ENCODE assay signal across 8 mouse cellular contexts in genomic region chr5:108029968-108030367, GRCm38 (mm10). TPM values are rescaled to one million over a fixed set of nuclear protein-coding genes. Genes with fewer than 3 reads are reported as not detected.
DNase-seq lines count a peak whose midpoint lies in the region; ATAC-seq and TF ChIP-seq lines count a peak whose summit lies in the region.

No protein-coding gene starts in this region.

- no peaks in the 10 kb centered on the region for H3K9me3 ChIP-seq in hindbrain, postnatal 0 days (ENCODE audit: low read length)
- H3K9me3 ChIP-seq in hindbrain, embryonic 13.5 days: no peaks in the 10 kb centered on the region
- H3K9me3 ChIP-seq in midbrain, embryonic 11.5 days (ENCODE audit: control insufficient read depth, low read length): no peaks in the 10 kb centered on the region
- no peaks in the 10 kb centered on the region for H3K9me3 ChIP-seq in hindbrain, embryonic 10.5 days

- no peak overlapping the region for H3K9ac ChIP-seq in hindbrain, postnatal 0 days (replicated peaks; ENCODE audit: low read length)
- no peak overlapping the region for H3K9ac ChIP-seq in hindbrain, embryonic 13.5 days
- H3K9ac ChIP-seq in midbrain, embryonic 11.5 days (ENCODE audit: low read length): no peak overlapping the region

- H3K4me1 ChIP-seq in hindbrain, postnatal 0 days (ENCODE audit: insufficient read depth, low read length): no peaks in the 10 kb centered on the region
- H3K4me1 ChIP-seq in hindbrain, embryonic 13.5 days (replicated peaks): no peaks in the 10 kb centered on the region
- no peaks in the 10 kb centered on the region for H3K4me1 ChIP-seq in midbrain, embryonic 11.5 days (ENCODE audit: control insufficient read depth, insufficient read depth, low read length)
- H3K4me1 ChIP-seq in hindbrain, embryonic 10.5 days (replicated peaks): no peaks in the 10 kb centered on the region

- H3K36me3 ChIP-seq in hindbrain, postnatal 0 days (ENCODE audit: insufficient read depth, low read length): no peaks in the 10 kb centered on the region
- no peaks in the 10 kb centered on the region for H3K36me3 ChIP-seq in hindbrain, embryonic 13.5 days
- H3K36me3 ChIP-seq in midbrain, embryonic 11.5 days (ENCODE audit: control insufficient read depth, insufficient read depth, low read length): no peaks in the 10 kb centered on the region
- no peaks in the 10 kb centered on the region for H3K36me3 ChIP-seq in hindbrain, embryonic 10.5 days

- H3K27ac ChIP-seq in hindbrain, postnatal 0 days: no peak overlapping the region
- no peak overlapping the region for H3K27ac ChIP-seq in hindbrain, embryonic 13.5 days
- H3K27ac ChIP-seq in midbrain, embryonic 11.5 days (ENCODE audit: low read depth, low read length): no peak overlapping the region
- no peak overlapping the region for H3K27ac ChIP-seq in hindbrain, embryonic 10.5 days

- peak; percentile 42 for TF ChIP-seq CTCF in hindbrain, postnatal 0 days (IDR thresholded peaks at IDR 0.05; ENCODE audit: low read depth)

- no peak for DNase-seq in hindbrain, postnatal 0 days (ENCODE audit: low spot score)
- DNase-seq in thymus, postnatal 4 days: peak; percentile 26
- DNase-seq in thymus, postnatal 36 days: no peak
- DNase-seq in cerebellum, postnatal 25 days: peak; percentile 9 to 36
- DNase-seq in urinary bladder, adult 2 months (ENCODE audit: low spot score): no peak
- no peak for DNase-seq in midbrain, embryonic 11.5 days (ENCODE audit: low spot score, missing footprints)
- no peak for DNase-seq in hindbrain, embryonic 10.5 days (ENCODE audit: low spot score)

- WGBS in hindbrain, postnatal 0 days: 85% methylated on average over 2 of the region's 2 CpGs
- WGBS in hindbrain, embryonic 13.5 days: 91% methylated on average over 2 of the region's 2 CpGs
- 87% methylated on average over 2 of the region's 2 CpGs for WGBS in midbrain, embryonic 11.5 days
- 84% methylated on average over 2 of the region's 2 CpGs for WGBS in hindbrain, embryonic 10.5 days

- no peak for ATAC-seq in hindbrain, postnatal 0 days
- no peak for ATAC-seq in hindbrain, embryonic 13.5 days (ENCODE audit: low FRiP score)
- no peak for ATAC-seq in midbrain, embryonic 11.5 days (ENCODE audit: low FRiP score)

- no peak overlapping the region for H3K4me2 ChIP-seq in hindbrain, postnatal 0 days (ENCODE audit: low read depth, low read length)
- no peak overlapping the region for H3K4me2 ChIP-seq in hindbrain, embryonic 13.5 days
- no peak overlapping the region for H3K4me2 ChIP-seq in midbrain, embryonic 11.5 days

- H3K27me3 ChIP-seq in hindbrain, postnatal 0 days (ENCODE audit: insufficient read depth, low read length): no peaks in the 10 kb centered on the region
- H3K27me3 ChIP-seq in hindbrain, embryonic 13.5 days: no peaks in the 10 kb centered on the region
- H3K27me3 ChIP-seq in midbrain, embryonic 11.5 days (ENCODE audit: control insufficient read depth, insufficient read depth, low read length): no peaks in the 10 kb centered on the region
- H3K27me3 ChIP-seq in hindbrain, embryonic 10.5 days (ENCODE audit: insufficient read depth, poor library complexity, severe bottlenecking): no peaks in the 10 kb centered on the region

- H3K4me3 ChIP-seq in hindbrain, postnatal 0 days (ENCODE audit: low read length): no peak overlapping the region
- H3K4me3 ChIP-seq in hindbrain, embryonic 13.5 days: no peak overlapping the region
- H3K4me3 ChIP-seq in midbrain, embryonic 11.5 days (ENCODE audit: low read depth, low read length): no peak overlapping the region
- no peak overlapping the region for H3K4me3 ChIP-seq in hindbrain, embryonic 10.5 days

RNA-seq across cellular contexts. Expression of gene Mtf2, which starts 35.5 kb away (rescaled TPM):
- 36.0 and 41.4 TPM in 2 replicates for total RNA-seq in hindbrain, postnatal 0 days (2014; rRNA removed)
- 48.7 and 55.7 TPM in 2 replicates for polyA plus RNA-seq in hindbrain, postnatal 0 days (2015; fragmentation: Nextera tagmentation; extraction: Ambion mirVana)
- 119 and 124 TPM in 2 replicates for polyA plus RNA-seq in hindbrain, embryonic 13.5 days (2015; fragmentation: Nextera tagmentation; extraction: Ambion mirVana)
- polyA plus RNA-seq in urinary bladder, adult 2 months (2012; rRNA removed): 14.8 and 16.8 TPM in 2 replicates
- 124 and 139 TPM in 2 replicates for polyA plus RNA-seq in midbrain, embryonic 11.5 days (2014; fragmentation: Nextera tagmentation; extraction: Ambion mirVana)
- polyA plus RNA-seq in hindbrain, embryonic 10.5 days (2016; fragmentation: Nextera tagmentation; extraction: Ambion mirVana): 120 and 161 TPM in 2 replicates

RNA-seq across cellular contexts. Expression of gene Fam69a, which starts 43.1 kb away (rescaled TPM):
- 16.4 and 28.8 TPM in 2 replicates for total RNA-seq in hindbrain, postnatal 0 days (2014; rRNA removed)
- 73.6 and 79.5 TPM in 2 replicates for polyA plus RNA-seq in hindbrain, postnatal 0 days (2015; fragmentation: Nextera tagmentation; extraction: Ambion mirVana)
- 44.6 and 49.3 TPM in 2 replicates for polyA plus RNA-seq in hindbrain, embryonic 13.5 days (2015; fragmentation: Nextera tagmentation; extraction: Ambion mirVana)
- 16.6 and 17.4 TPM in 2 replicates for polyA plus RNA-seq in urinary bladder, adult 2 months (2012; rRNA removed)
- 22.9 and 25.1 TPM in 2 replicates for polyA plus RNA-seq in midbrain, embryonic 11.5 days (2014; fragmentation: Nextera tagmentation; extraction: Ambion mirVana)
- 18.6 and 22.2 TPM in 2 replicates for polyA plus RNA-seq in hindbrain, embryonic 10.5 days (2016; fragmentation: Nextera tagmentation; extraction: Ambion mirVana)

Comparison
In these comparisons a context has a peak if more than half of its experiments do, and no peak if none do; other contexts are left out.
1. DNase-seq: peak in thymus, postnatal 4 days (single experiment) and cerebellum, postnatal 25 days (2 of 2); none in hindbrain, postnatal 0 days (single experiment), thymus, postnatal 36 days (0 of 2), urinary bladder, adult 2 months (single experiment), midbrain, embryonic 11.5 days (single experiment) and hindbrain, embryonic 10.5 days (single experiment).